Mouse (Mus musculus) forebrain, embryonic 11.5 days (tissue): ENCODE measurements around the gene Pcbd1. TPM values are rescaled to one million over a fixed set of nuclear protein-coding genes. Genes with fewer than 3 reads are reported as not detected.
A peak's percentile ranks its signal among the peaks of the same experiment; 100 is the strongest.

Experiments used
- ATAC-seq: fragments of 200-750 bp; cut with Nextera tagmentation; replicated peaks from 2 replicates; pipeline ENCODE4 v1.8.0; 2017; ENCODE audit warnings: moderate TSS enrichment; ENCODE audit not compliant: low FRiP score
- DNase-seq: peaks from one replicate; pipeline ENCODE4 v3.0.0-alpha.2; 2017; ENCODE audit warnings: low spot score
- H3K27ac ChIP-seq: fragments of 300-500 bp; sonication (generic); 2 replicates; pipeline ENCODE4 v1.5.1; 2014; ENCODE audit warnings: low read depth, low read length
- H3K27me3 ChIP-seq: fragments of 300-500 bp; sonication (generic); 2 replicates; pipeline ENCODE4 v1.6.1; 2014; ENCODE audit warnings: mild to moderate bottlenecking, low read length, mixed read lengths; ENCODE audit not compliant: control insufficient read depth, insufficient read depth
- H3K36me3 ChIP-seq: fragments of 300-500 bp; sonication (generic); 2 replicates; pipeline ENCODE4 v1.6.1; 2014; ENCODE audit warnings: mild to moderate bottlenecking, low read length, moderate library complexity, mixed read lengths; ENCODE audit not compliant: control insufficient read depth, insufficient read depth
- H3K4me1 ChIP-seq: fragments of 300-500 bp; sonication (generic); replicated peaks from 2 replicates; pipeline ENCODE4 v1.6.1; 2014; ENCODE audit warnings: low read length, mixed read lengths; ENCODE audit not compliant: control insufficient read depth, insufficient read depth
- H3K4me2 ChIP-seq: fragments of 300-500 bp; sonication (generic); 2 replicates; pipeline ENCODE4 v1.6.1; 2014; ENCODE audit warnings: low read depth, mild to moderate bottlenecking, low read length, moderate library complexity, mixed read lengths; ENCODE audit not compliant: severe bottlenecking
- H3K4me3 ChIP-seq: fragments of 300-500 bp; sonication (generic); 2 replicates; pipeline ENCODE4 v1.5.1; 2014; ENCODE audit warnings: low read depth, low read length
- H3K9ac ChIP-seq: fragments of 300-500 bp; sonication (generic); 2 replicates; pipeline ENCODE4 v1.6.1; 2014; ENCODE audit warnings: low read length
- H3K9me3 ChIP-seq: fragments of 300-500 bp; sonication (generic); 2 replicates; pipeline ENCODE4 v1.6.1; 2016; ENCODE audit warnings: low read length, mixed read lengths; ENCODE audit not compliant: control insufficient read depth
- WGBS: fragments of 180-500 bp; shearing (Covaris S2); extraction: QIAGEN DNeasy Blood & Tissue Kit; methylation state at CpG from one replicate; pipeline ENCODE4 v1.1.7; 2014; 5-methylcytosine and 5-hydroxymethylcytosine counted together
- polyA plus RNA-seq: library from polyadenylated mRNA; unstranded; fragments of >200 nt; fragmentation: Nextera tagmentation; extraction: Ambion mirVana; gene quantifications from 2 replicates; pipeline ENCODE4 v1.2.1, GENCODE M21; 2014

Pcbd1 gene
- polyA plus RNA-seq, 1 experiment from 2014 or later = 17.6 TPM

GRCm38 (mm10) chr10:61064635-61065034, 24.5 kb upstream of the Pcbd1 start:
- Histone ChIP-seq H3K36me3 (no peaks in the 10 kb centered on the region), H3K9ac (peak overlapping the region; percentile 39; the same call in 1 of the 2 replicates), H3K4me3 (no peak overlapping the region), H3K27ac (no peak overlapping the region), H3K9me3 (no peaks in the 10 kb centered on the region), H3K4me1 (peaks cover 11% of the 10 kb centered on the region), H3K4me2 (0 out of 2 replicates have a peak overlapping the region, but pooled peaks have one; percentile 24), H3K27me3 (no peaks in the 10 kb centered on the region)
- ATAC-seq = peak; percentile 66; the same call in 1 of the 2 replicates
- 5% methylated on average over 8 of the region's 8 CpGs for WGBS
- peak; percentile 82 for DNase-seq

DNA sequence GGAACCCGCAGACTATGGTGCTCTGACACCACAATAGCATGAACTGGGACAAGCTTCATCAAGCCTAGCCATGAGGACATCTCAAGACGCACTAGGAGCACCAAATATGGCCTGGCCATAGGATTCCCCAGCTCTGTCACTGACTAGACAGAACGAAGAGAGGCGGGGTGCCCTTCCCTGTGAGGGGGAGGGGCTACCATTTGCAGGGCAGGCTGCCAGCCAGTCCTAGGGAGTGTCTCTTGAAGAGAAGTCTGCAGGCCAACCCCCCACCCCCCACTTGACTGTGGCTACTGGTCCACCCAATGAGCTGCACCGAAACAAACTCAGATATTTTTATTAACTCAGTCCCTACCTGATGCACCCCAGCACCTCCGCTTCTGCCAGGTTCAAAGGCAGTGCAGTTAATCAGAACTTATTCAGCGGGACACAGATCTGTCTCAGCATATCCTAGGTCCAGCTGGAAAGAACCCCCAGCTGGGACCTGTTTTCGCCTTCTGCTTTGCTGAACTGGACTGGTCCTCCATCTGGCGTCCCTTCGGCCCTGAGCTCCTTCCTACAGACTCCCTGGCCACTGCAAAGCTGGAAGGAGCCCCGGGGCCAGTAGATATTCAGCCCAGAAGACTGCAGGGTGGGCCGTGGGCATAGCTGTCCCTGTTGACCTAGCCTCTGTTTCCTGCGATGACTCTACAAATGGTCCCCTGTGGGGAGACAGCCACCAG, 23.7 kb upstream of the Pcbd1 start:
- WGBS = 59% methylated on average over 13 of the region's 13 CpGs
- no peak overlapping the region for H3K4me2 ChIP-seq
- H3K27me3 ChIP-seq = no peaks in the 10 kb centered on the region
- H3K36me3 ChIP-seq = no peaks in the 10 kb centered on the region
- ATAC-seq (0 out of 2 replicates have a peak, but pooled peaks have one; percentile 43), DNase-seq (no peak)
- no peak overlapping the region for H3K27ac ChIP-seq
- H3K9me3 ChIP-seq = no peaks in the 10 kb centered on the region
- H3K4me1 ChIP-seq = peaks cover 10% of the 10 kb centered on the region
- no peak overlapping the region; the same call in 1 of the 2 replicates for H3K9ac ChIP-seq
- no peak overlapping the region for H3K4me3 ChIP-seq

- Histone ChIP-seq H3K27me3 (no peaks in the 10 kb centered on the region), H3K4me2 (0 out of 2 replicates have a peak overlapping the region, but pooled peaks have one; percentile 9), H3K36me3 (no peaks in the 10 kb centered on the region), H3K9me3 (no peaks in the 10 kb centered on the region), H3K9ac (no peak overlapping the region), H3K27ac (no peak overlapping the region), H3K4me1 (peaks cover 10% of the 10 kb centered on the region), H3K4me3 (no peak overlapping the region)
- ATAC-seq = no peak
- peak; percentile 80 for DNase-seq
- WGBS = 2% methylated on average over 8 of the region's 8 CpGs
Measured at GRCm38 (mm10) chr10:61068436-61069192, 20.5 kb upstream of the Pcbd1 start.

DNA sequence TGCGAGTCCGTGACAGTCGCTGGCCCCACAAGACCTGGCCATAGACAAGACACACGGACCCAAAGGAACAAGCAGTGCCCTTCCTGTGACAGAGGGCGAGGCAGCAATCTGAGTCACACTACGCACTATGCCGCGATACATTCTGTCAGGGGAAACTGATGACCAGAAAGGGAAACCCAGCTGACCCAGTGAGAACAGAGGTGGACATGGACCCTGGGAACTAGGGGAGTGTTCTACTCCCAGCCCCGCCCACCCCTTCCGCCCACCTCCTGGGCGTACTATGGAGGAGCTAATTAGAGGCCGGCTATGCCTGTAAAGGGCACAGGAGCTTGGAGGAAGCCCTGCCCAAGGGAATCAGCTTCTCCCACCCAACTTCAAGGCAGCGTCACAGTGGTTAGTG, 19.9 kb upstream of the Pcbd1 start:
- Histone ChIP-seq H3K9me3 (no peaks in the 10 kb centered on the region), H3K36me3 (no peaks in the 10 kb centered on the region), H3K4me3 (no peak overlapping the region; the same call in 1 of the 2 replicates), H3K27ac (no peak overlapping the region), H3K9ac (no peak overlapping the region), H3K27me3 (no peaks in the 10 kb centered on the region), H3K4me1 (peaks cover 10% of the 10 kb centered on the region), H3K4me2 (peak overlapping the region; percentile 9; the same call in 1 of the 2 replicates)
- WGBS = 8% methylated on average over 13 of the region's 13 CpGs
- ATAC-seq (no peak), DNase-seq (no peak)

DNA sequence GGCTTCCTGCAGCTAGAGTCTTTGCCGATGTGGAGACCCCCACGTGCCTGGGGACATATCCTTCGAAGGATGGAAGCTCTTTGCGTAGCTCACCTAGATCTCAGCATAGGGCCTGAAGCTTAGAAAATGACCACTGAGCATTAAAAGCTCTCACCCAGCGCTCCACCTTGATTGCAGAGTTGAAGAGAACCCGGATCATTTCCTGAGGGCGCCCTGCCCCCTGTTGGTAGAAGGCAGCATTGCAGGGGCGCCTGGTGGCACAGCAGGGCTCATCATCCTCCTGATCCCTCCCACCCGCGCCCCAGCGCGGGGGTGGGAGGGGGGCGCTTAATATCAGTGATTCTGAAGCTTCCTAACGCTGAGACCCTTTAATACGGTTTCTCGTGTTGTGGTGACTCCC, 16.8 kb upstream of the Pcbd1 start:
- no peak overlapping the region for H3K4me2 ChIP-seq
- ATAC-seq = no peak
- no peak overlapping the region for H3K9ac ChIP-seq
- H3K27me3 ChIP-seq = no peaks in the 10 kb centered on the region
- H3K36me3 ChIP-seq = no peaks in the 10 kb centered on the region
- no peak overlapping the region for H3K27ac ChIP-seq
- H3K4me3 ChIP-seq = no peak overlapping the region
- H3K9me3 ChIP-seq = no peaks in the 10 kb centered on the region
- DNase-seq = peak; percentile 85
- 16% methylated on average over 16 of the region's 16 CpGs for WGBS
- H3K4me1 ChIP-seq = peaks cover 3% of the 10 kb centered on the region

- no peak overlapping the region for H3K4me3 ChIP-seq
- no peak overlapping the region for H3K27ac ChIP-seq
- H3K36me3 ChIP-seq = no peaks in the 10 kb centered on the region
- H3K9me3 ChIP-seq = no peaks in the 10 kb centered on the region
- DNase-seq (no peak), ATAC-seq (no peak)
- no peaks in the 10 kb centered on the region for H3K4me1 ChIP-seq
- 5% methylated on average over 1 of the region's 1 CpGs for WGBS
- no peaks in the 10 kb centered on the region for H3K27me3 ChIP-seq
- no peak overlapping the region for H3K4me2 ChIP-seq
- no peak overlapping the region for H3K9ac ChIP-seq
Measured at GRCm38 (mm10) chr10:61074643-61075042, 14.5 kb upstream of the Pcbd1 start.

GRCm38 (mm10) chr10:61075607-61076006, 13.5 kb upstream of the Pcbd1 start:
- Histone ChIP-seq H3K27me3 (no peaks in the 10 kb centered on the region), H3K9me3 (no peaks in the 10 kb centered on the region), H3K4me3 (no peak overlapping the region), H3K9ac (no peak overlapping the region), H3K4me1 (peaks cover 4% of the 10 kb centered on the region; the same call in 1 of the 2 replicates), H3K27ac (no peak overlapping the region), H3K4me2 (no peak overlapping the region), H3K36me3 (no peaks in the 10 kb centered on the region)
- ATAC-seq = no peak
- WGBS = 94% methylated on average over 3 of the region's 3 CpGs
- no peak for DNase-seq

DNA sequence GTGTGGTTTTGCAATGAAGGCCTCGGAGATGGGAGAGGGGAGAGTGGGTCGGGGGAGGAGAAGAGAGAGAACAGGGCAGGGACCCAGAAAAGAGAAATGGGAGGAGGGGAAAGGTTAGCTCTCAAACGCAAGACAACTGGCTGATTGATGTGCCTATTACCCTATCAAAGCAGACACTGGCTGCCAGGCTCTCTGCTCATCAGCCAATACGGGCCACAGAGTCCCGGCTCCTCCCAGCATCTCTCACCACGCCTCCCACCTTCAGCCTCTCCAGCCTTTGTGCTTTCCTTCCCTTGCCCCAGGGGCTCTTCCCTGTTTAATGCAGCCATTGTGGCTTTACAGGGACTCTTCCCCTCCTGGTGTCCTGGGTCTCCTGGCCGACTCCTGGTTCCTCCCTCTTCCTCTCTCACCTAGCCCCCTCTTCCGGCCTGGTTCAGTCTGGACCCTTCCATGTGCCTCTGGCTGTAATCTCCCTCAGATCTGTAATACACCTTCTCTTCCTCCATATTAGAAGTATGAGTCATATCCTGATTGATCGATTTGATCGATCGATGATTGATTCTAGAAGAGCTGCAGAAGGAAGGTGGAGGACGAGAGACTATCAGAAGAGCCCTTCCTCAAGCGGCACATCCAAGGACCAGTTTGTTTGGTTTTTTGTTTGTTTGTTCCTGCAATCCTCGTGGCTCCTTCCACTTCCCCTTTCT, 8.8 kb upstream of the Pcbd1 start:
- Histone ChIP-seq H3K4me2 (peak overlapping the region; percentile 22; the same call in 1 of the 2 replicates), H3K27me3 (no peaks in the 10 kb centered on the region), H3K36me3 (no peaks in the 10 kb centered on the region), H3K4me3 (no peak overlapping the region), H3K27ac (peak overlapping the region; percentile 64), H3K9me3 (no peaks in the 10 kb centered on the region), H3K9ac (peak overlapping the region; percentile 52), H3K4me1 (peaks cover 4% of the 10 kb centered on the region; the same call in 1 of the 2 replicates)
- peak; percentile 98 for ATAC-seq
- 37% methylated on average over 14 of the region's 14 CpGs for WGBS
- DNase-seq = peak; percentile 88
